Mouse (Mus musculus) 3134 (cell line): ENCODE data around the gene Vmn2r-ps159.
"Not testable (repeated sequence)": the region's sequence is repeated elsewhere in the genome, so short reads cannot be mapped to it uniquely, and the experiment has no call there.

Source experiments
- DNase-seq: peaks from one replicate; pipeline ENCODE4 v3.0.0-alpha.2; 2011; ENCODE audit warnings: low spot score; ENCODE audit not compliant: insufficient read length; ENCODE audit errors: extremely low read depth

Gene Vmn2r-ps159

DNA sequence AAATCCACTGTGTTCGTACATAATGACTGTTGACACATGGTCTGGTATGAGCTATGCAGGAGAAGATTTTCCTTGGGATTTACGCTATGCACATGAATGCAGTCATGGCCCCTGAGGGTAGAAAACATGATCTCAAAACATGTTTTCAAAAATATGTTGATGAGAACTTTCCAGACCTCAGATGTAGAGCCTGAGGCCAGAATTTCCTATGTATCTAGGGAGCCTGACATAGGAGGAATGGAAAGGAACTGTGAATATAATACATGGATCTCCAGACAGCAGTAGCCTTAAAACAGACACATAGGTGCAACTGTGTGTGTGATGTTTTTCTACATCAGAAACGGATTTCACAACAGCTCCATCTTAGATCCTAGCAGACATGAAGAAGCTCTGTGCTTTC lies at the start of gene Vmn2r-ps159:
Gene Vmn2r-ps159, plus strand, starts transcription at position 301 of the 400 bp plus-strand sequence.
- DNase-seq = not testable (repeated sequence)

DNA sequence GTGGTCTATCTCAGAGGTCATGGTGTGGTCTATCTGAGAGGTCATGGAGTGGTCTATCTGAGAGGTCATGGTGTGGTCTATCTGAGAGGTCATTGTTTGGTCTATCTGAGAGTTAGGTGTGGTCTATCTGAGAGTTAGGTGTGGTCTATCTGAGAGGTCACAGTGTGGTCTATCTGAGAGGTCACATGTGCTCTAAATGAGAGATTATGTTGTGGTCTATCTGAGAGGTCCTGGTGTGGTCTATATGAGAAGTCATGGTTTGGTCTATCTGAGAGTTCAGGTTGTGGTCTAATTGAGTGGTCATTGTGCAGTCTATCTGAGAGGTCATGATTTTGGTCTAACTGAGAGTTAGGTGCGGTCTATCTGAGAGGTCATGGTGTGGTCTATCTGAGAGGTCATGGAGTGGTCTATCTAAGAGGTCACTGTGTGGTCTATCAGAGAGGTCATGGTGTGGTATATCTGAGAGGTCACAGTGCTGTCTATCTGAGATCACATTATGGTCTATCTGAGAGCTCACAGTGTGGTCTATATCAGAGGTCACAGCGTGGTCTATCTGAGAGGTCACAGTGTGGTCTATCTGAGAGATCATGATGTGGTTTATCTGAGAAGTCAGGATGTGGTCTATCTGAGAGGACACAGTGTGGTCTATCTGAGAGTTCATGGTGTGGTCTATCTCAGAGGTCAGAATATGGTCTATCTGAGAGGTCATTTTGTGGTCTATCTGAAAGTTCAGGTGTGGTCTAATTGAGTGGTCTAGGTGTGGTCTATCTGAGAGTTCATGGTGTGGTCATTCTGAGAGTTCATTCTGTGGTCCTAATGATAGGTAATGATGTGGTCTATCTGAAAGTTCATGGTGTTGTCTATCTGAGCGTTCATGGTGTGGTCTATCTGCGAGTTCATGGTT lies 10.9 kb downstream of the Vmn2r-ps159 start:
- not testable (repeated sequence) for DNase-seq

DNA sequence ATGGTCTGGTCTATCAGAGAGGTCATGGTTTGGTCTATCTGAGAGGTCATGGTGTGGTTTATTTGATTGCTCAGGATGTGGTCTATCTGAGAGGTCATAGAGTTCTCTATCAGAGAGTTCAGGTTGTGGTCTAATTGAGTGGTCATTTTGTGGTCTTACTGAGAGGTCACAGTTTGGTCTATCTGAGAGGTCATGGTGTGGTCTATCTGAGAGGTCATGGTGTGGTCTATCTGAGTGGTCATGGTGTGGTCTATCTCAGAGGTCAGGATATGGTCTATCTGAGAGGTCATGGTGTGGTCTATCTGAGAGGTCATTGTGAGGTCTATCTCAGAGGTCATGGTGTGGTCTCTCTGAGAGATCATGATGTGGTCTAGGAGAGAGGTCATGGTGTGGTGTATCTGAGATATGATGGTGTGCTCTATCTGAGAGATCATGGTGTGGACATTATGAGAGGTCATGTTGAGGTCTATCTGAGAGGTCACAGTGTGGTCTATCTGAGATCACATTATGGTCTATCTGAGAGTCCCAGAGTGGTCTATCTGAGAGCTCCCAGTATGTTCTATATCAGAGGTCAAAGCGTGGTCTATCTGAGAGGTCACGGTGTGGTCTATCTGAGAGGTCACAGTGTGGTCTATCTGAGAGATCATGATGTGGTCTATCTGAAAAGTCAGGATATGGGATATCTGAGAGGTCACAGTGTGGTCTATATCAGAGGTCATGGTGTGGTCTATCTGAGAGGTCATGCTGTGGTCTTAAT lies 11.8 kb downstream of the Vmn2r-ps159 start:
- DNase-seq = no peak

DNA sequence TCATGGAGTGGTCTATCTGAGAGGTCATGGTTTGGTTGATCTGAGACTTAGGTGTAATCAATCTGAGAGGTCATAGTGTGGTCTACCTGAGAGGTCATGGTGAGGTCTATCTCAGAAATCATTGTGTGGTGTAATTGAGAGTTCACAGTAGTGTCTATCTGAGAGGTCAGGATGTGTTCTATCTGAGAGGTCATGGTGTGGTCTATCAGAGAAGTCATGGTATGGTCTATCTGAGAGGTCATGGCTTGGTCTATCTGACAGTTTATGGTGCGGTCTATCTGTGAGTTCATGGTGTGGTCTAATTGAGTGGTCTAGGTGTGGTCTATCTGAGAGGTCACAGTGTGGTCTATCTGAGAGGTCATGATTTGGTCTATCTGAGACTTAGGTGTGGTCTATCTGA lies 12.4 kb downstream of the Vmn2r-ps159 start:
- no peak for DNase-seq

DNA sequence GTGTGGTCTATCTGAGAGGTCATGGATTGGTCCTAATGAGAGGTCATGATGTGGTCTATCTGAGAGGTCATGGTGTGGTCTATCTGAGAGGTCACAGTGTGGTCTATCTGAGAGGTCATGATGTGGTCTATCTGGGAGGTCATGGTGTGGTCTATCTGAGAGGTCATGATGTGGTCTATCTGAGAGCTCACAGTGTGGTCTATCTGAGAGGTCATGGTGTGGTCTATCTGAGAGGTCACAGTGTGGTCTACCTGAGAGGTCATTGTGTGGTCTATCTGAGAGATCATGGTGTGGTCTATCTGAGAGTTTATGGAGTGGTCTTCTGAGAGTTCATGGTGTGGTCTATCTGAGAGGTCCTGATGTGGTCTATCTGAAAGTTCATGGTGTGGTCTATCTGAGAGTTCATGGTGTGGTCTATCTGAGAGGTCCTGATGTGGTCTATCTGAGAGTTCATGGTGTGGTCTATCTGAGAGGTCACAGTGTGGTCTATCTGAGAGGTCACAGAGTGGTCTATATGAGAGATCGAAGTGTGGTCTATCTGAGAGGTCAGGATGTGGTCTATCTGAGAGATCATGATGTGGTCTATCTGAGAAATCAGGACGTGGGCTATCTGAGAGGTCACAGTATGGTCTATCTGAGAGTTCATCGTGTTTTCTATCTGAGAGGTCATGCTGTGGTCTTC lies 26.0 kb downstream of the Vmn2r-ps159 start:
- not testable (repeated sequence) for DNase-seq
